Mouse (Mus musculus) intestine, postnatal 0 days (tissue): ENCODE measurements around the gene Ect2. TPM values are rescaled to one million over a fixed set of nuclear protein-coding genes. Genes with fewer than 3 reads are reported as not detected.

Experiments
- ATAC-seq: fragments of 200-750 bp; cut with Nextera tagmentation; 2 replicates; pipeline ENCODE4 v1.8.0; 2017; ENCODE audit warnings: mild to moderate bottlenecking, moderate TSS enrichment, moderate library complexity
- H3K27ac ChIP-seq: fragments of 300-500 bp; sonication (generic); 2 replicates; pipeline ENCODE4 v1.5.1; 2014; ENCODE audit warnings: mild to moderate bottlenecking, low read depth, low read length, moderate library complexity
- H3K27me3 ChIP-seq: fragments of 300-500 bp; sonication (generic); replicated peaks from 2 replicates; pipeline ENCODE4 v1.6.1; 2014; ENCODE audit warnings: low read length, mixed read lengths; ENCODE audit not compliant: control insufficient read depth, insufficient read depth
- H3K36me3 ChIP-seq: fragments of 300-500 bp; sonication (generic); 2 replicates; pipeline ENCODE4 v1.6.1; 2014; ENCODE audit warnings: mild to moderate bottlenecking, moderate library complexity; ENCODE audit not compliant: control insufficient read depth, insufficient read depth
- H3K4me1 ChIP-seq: fragments of 300-500 bp; sonication (generic); replicated peaks from 2 replicates; pipeline ENCODE4 v1.6.1; 2014; ENCODE audit warnings: antibody characterized with exemption, low read length, mixed read lengths; ENCODE audit not compliant: control insufficient read depth, insufficient read depth
- H3K4me2 ChIP-seq: fragments of 300-500 bp; sonication (generic); replicated peaks from 2 replicates; pipeline ENCODE4 v1.6.1; 2014; ENCODE audit warnings: low read depth, mild to moderate bottlenecking, moderate library complexity
- H3K4me3 ChIP-seq: fragments of 300-500 bp; sonication (generic); 2 replicates; pipeline ENCODE4 v1.5.1; 2014; ENCODE audit warnings: low read depth, low read length
- H3K9ac ChIP-seq: fragments of 300-500 bp; sonication (generic); 2 replicates; pipeline ENCODE4 v1.6.1; 2014; ENCODE audit warnings: mild to moderate bottlenecking, low read depth, low read length
- H3K9me3 ChIP-seq: fragments of 300-500 bp; sonication (generic); 2 replicates; pipeline ENCODE4 v1.6.1; 2016; ENCODE audit warnings: mixed run types; ENCODE audit not compliant: control insufficient read depth
- CTCF ChIP-seq: sonication (generic); IDR thresholded peaks from 2 replicates; pipeline ENCODE4 v1.5.1; 2016; ENCODE audit warnings: low read depth, mild to moderate bottlenecking, control low read depth, antibody characterized with exemption, moderate library complexity
- whole genome bisulfite sequencing: fragments of 180-500 bp; shearing (Covaris S2); extraction: QIAGEN DNeasy Blood & Tissue Kit; methylation state at CpG from one replicate; pipeline ENCODE4 v1.1.7; 2014; 5-methylcytosine and 5-hydroxymethylcytosine counted together
- polyA plus RNA-seq: library from polyadenylated mRNA; unstranded; fragments of >200 nt; fragmentation: Nextera tagmentation; extraction: Ambion mirVana; gene quantifications from 2 replicates; pipeline ENCODE4 v1.2.1, GENCODE M21; 2015

The Ect2 gene
- polyA plus RNA-seq, 1 experiment from 2014 or later: 9.1 TPM

- Histone ChIP-seq H3K36me3 (peaks cover 46% of the 10 kb centered on the region), H3K9me3 (no peaks in the 10 kb centered on the region), H3K4me2 (no peak overlapping the region), H3K4me3 (no peak overlapping the region), H3K27me3 (no peaks in the 10 kb centered on the region), H3K27ac (no peak overlapping the region), H3K4me1 (no peaks in the 10 kb centered on the region), H3K9ac (no peak overlapping the region)
- TF ChIP-seq CTCF: no peak
- no peak for ATAC-seq
- WGBS: 86% methylated on average over 6 of the region's 6 CpGs
These were observed 32.7 kb downstream of the Ect2 start for GRCm38 (mm10) chr3:27120932-27121331.

- Histone ChIP-seq H3K9ac (no peak overlapping the region), H3K27me3 (no peaks in the 10 kb centered on the region), H3K27ac (no peak overlapping the region), H3K36me3 (peaks cover 43% of the 10 kb centered on the region), H3K4me1 (no peaks in the 10 kb centered on the region), H3K4me2 (no peak overlapping the region), H3K9me3 (no peaks in the 10 kb centered on the region), H3K4me3 (no peak overlapping the region)
- whole genome bisulfite sequencing: 81% methylated on average over 4 of the region's 4 CpGs
- ATAC-seq: no peak
- peak; percentile 43; the same call in 1 of the 2 replicates for TF ChIP-seq CTCF
These were observed 35.5 kb downstream of the Ect2 start for GRCm38 (mm10) chr3:27118227-27118626.

DNA sequence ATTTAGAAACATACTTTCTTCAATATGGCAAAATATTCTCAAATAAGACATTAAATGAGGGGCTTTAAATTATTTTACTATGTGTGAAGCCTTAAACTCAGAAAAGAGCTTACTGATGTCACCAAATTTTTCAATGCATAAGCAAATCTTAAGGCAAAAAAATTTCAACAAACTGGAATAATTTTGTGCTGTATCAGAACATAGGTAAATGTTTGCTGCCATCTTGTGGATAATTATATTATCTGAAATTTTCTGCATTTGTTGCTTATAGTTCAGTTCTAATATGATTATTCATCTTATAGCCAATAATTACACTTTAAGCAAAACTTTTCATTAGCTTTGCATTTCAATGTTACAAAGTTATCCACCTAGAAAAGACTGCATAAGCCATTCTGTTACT is 42.8 kb downstream of the Ect2 start:
- Histone ChIP-seq H3K27ac (no peak overlapping the region), H3K9ac (no peak overlapping the region), H3K9me3 (no peaks in the 10 kb centered on the region), H3K4me1 (no peaks in the 10 kb centered on the region), H3K4me3 (no peak overlapping the region), H3K36me3 (peaks cover 38% of the 10 kb centered on the region), H3K27me3 (no peaks in the 10 kb centered on the region), H3K4me2 (no peak overlapping the region)
- ATAC-seq: no peak
- TF ChIP-seq CTCF: peak; percentile 51

DNA sequence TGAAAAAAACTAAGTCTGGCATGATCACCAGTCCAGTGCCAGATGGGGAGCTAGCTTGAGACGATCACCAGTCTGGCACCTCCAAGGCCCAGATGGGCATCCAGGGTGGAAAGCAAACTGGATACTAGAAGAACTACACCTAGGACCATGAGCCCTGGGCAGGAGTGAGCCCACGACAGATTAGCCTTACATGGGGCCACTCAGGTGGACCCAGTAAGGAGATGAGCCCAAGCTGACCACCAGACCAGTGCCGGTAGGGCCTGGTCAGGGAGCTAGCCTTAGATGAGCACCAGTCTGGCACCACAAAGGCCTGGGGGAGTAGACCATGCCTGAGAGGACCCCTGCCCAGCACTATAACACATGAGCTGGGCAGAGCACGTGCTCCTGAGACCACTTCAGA is 44.6 kb downstream of the Ect2 start:
- Histone ChIP-seq H3K4me1 (no peaks in the 10 kb centered on the region), H3K36me3 (peaks cover 39% of the 10 kb centered on the region), H3K27ac (no peak overlapping the region), H3K9me3 (no peaks in the 10 kb centered on the region), H3K4me3 (no peak overlapping the region), H3K4me2 (no peak overlapping the region), H3K9ac (no peak overlapping the region), H3K27me3 (no peaks in the 10 kb centered on the region)
- ATAC-seq: no peak
- no peak for TF ChIP-seq CTCF
- WGBS: 91% methylated on average over 4 of the region's 4 CpGs

- no peaks in the 10 kb centered on the region for H3K9me3 ChIP-seq
- H3K27me3 ChIP-seq: no peaks in the 10 kb centered on the region
- H3K36me3 ChIP-seq: peaks cover 39% of the 10 kb centered on the region
- H3K27ac ChIP-seq: no peak overlapping the region
- H3K9ac ChIP-seq: no peak overlapping the region
- no peak for ATAC-seq
- H3K4me2 ChIP-seq: no peak overlapping the region
- H3K4me1 ChIP-seq: no peaks in the 10 kb centered on the region
- 81% methylated on average over 6 of the region's 6 CpGs for WGBS
- TF ChIP-seq CTCF: no peak; the same call in 1 of the 2 replicates
- H3K4me3 ChIP-seq: no peak overlapping the region
These were observed 46.5 kb downstream of the Ect2 start for GRCm38 (mm10) chr3:27107142-27107541.

- peaks cover 41% of the 10 kb centered on the region for H3K36me3 ChIP-seq
- H3K9me3 ChIP-seq: no peaks in the 10 kb centered on the region
- H3K27ac ChIP-seq: no peak overlapping the region
- no peak for ATAC-seq
- no peaks in the 10 kb centered on the region for H3K27me3 ChIP-seq
- H3K4me2 ChIP-seq: no peak overlapping the region
- no peak overlapping the region for H3K9ac ChIP-seq
- H3K4me3 ChIP-seq: no peak overlapping the region
- TF ChIP-seq CTCF: no peak
- 90% methylated on average over 6 of the region's 6 CpGs for WGBS
- H3K4me1 ChIP-seq: no peaks in the 10 kb centered on the region
These were observed 50.7 kb downstream of the Ect2 start for GRCm38 (mm10) chr3:27102965-27103364.

DNA sequence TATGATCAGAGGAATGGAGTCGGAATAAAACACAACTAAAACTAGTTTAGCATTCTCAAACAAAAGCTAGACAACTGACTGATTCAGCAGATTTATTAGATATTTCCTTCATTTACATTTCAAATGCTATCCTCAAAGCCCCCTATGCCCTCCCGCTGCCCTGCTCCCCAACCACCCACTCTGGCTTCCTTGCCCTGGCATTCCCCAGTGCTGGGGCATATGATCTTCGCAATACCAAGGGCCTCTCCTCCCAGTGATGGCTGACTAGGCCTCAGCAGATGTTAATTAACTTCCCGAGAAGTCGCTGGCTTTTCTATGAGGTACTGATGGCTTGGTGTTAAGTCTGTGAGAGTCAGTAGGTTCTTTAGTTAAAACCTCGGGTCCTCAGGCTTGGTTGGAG is 55.0 kb downstream of the Ect2 start:
- peaks cover 34% of the 10 kb centered on the region for H3K36me3 ChIP-seq

More for the DNA sequence above, 55.0 kb downstream of the Ect2 start:
- H3K9ac ChIP-seq: no peak overlapping the region
- WGBS: 93% methylated on average over 6 of the region's 6 CpGs
- no peak for ATAC-seq
- no peaks in the 10 kb centered on the region for H3K9me3 ChIP-seq
- no peak overlapping the region for H3K4me3 ChIP-seq
- no peaks in the 10 kb centered on the region for H3K4me1 ChIP-seq
- TF ChIP-seq CTCF: no peak
- no peaks in the 10 kb centered on the region for H3K27me3 ChIP-seq
- no peak overlapping the region for H3K4me2 ChIP-seq
- no peak overlapping the region for H3K27ac ChIP-seq
